Mouse (Mus musculus) liver, embryonic 11.5 days (tissue): ENCODE results near the gene Maml3. TPM values are rescaled to one million over a fixed set of nuclear protein-coding genes. Genes with fewer than 3 reads are reported as not detected.

Source experiments
- ATAC-seq: fragments of 200-750 bp; cut with Nextera tagmentation; replicated peaks from 2 replicates; pipeline ENCODE4 v1.8.0; 2017; ENCODE audit warnings: moderate number of reproducible peaks, mild to moderate bottlenecking, moderate TSS enrichment, moderate library complexity; ENCODE audit not compliant: low FRiP score
- DNase-seq: peaks from one replicate; pipeline ENCODE4 v3.0.0-alpha.2; 2017; ENCODE audit warnings: low spot score
- H3K27ac ChIP-seq: fragments of 300-500 bp; sonication (generic); 2 replicates; pipeline ENCODE4 v1.5.1; 2014; ENCODE audit warnings: mild to moderate bottlenecking, low read depth, low read length, control low read depth
- H3K27me3 ChIP-seq: fragments of 300-500 bp; sonication (generic); replicated peaks from 2 replicates; pipeline ENCODE4 v1.6.1; 2014; ENCODE audit warnings: low read length, mixed read lengths; ENCODE audit not compliant: control insufficient read depth, insufficient read depth
- H3K36me3 ChIP-seq: fragments of 300-500 bp; sonication (generic); 2 replicates; pipeline ENCODE4 v1.6.1; 2014; ENCODE audit warnings: mild to moderate bottlenecking, low read length, moderate library complexity, mixed read lengths; ENCODE audit not compliant: control insufficient read depth, insufficient read depth
- H3K4me1 ChIP-seq: fragments of 300-500 bp; sonication (generic); replicated peaks from 2 replicates; pipeline ENCODE4 v1.6.1; 2014; ENCODE audit warnings: low read length, mixed read lengths; ENCODE audit not compliant: control insufficient read depth, insufficient read depth
- H3K4me2 ChIP-seq: fragments of 300-500 bp; sonication (generic); 2 replicates; pipeline ENCODE4 v1.6.1; 2014; ENCODE audit warnings: mild to moderate bottlenecking, control low read depth, moderate library complexity
- H3K4me3 ChIP-seq: fragments of 300-500 bp; sonication (generic); 2 replicates; pipeline ENCODE4 v1.5.1; 2014; ENCODE audit warnings: low read depth, low read length, control low read depth
- H3K9ac ChIP-seq: fragments of 300-500 bp; sonication (generic); 2 replicates; pipeline ENCODE4 v1.6.1; 2014; ENCODE audit warnings: low read depth, low read length, control low read depth
- H3K9me3 ChIP-seq: fragments of 300-500 bp; sonication (generic); 2 replicates; pipeline ENCODE4 v1.6.1; 2016; ENCODE audit warnings: low read length, inconsistent platforms, mixed read lengths; ENCODE audit not compliant: control insufficient read depth
- WGBS: fragments of 180-500 bp; shearing (Covaris S2); extraction: QIAGEN DNeasy Blood & Tissue Kit; methylation state at CpG from one replicate; pipeline ENCODE4 v1.1.7; 2014; 5-methylcytosine and 5-hydroxymethylcytosine counted together
- polyA plus RNA-seq: library from polyadenylated mRNA; unstranded; fragments of >200 nt; fragmentation: Nextera tagmentation; extraction: Ambion mirVana; gene quantifications from 2 replicates; pipeline ENCODE4 v1.2.1, GENCODE M21; 2014

Maml3 gene
- polyA plus RNA-seq, 1 experiment from 2014 or later, result 3.1 TPM

- Histone ChIP-seq H3K4me2 (no peak overlapping the region), H3K9ac (no peak overlapping the region), H3K9me3 (no peaks in the 10 kb centered on the region), H3K4me1 (peaks cover 15% of the 10 kb centered on the region), H3K36me3 (no peaks in the 10 kb centered on the region), H3K27me3 (no peaks in the 10 kb centered on the region), H3K27ac (no peak overlapping the region), H3K4me3 (no peak overlapping the region)
- WGBS, result 35% methylated on average over 6 of the region's 6 CpGs
- no peak for ATAC-seq
- no peak for DNase-seq
These were observed 95.6 kb downstream of the Maml3 start for GRCm38 (mm10) chr3:52009321-52009720.

GRCm38 (mm10) chr3:52007602-52008252 lies 97.1 kb downstream of the Maml3 start:
- Histone ChIP-seq H3K4me1 (peaks cover 24% of the 10 kb centered on the region), H3K9ac (peak overlapping the region; percentile 51), H3K36me3 (no peaks in the 10 kb centered on the region), H3K9me3 (no peaks in the 10 kb centered on the region), H3K4me3 (peak overlapping the region; percentile 47), H3K4me2 (peak overlapping the region; percentile 76), H3K27ac (no peak overlapping the region; the same call in 1 of the 2 replicates), H3K27me3 (no peaks in the 10 kb centered on the region)
- peak; percentile 56; the same call in 1 of the 2 replicates for ATAC-seq
- under 1% methylated on average over 21 of the region's 21 CpGs for WGBS
- DNase-seq, result peak; percentile 67

GRCm38 (mm10) chr3:52006721-52007330 lies 98.0 kb downstream of the Maml3 start:
- no peaks in the 10 kb centered on the region for H3K9me3 ChIP-seq
- H3K9ac ChIP-seq, result no peak overlapping the region; the same call in 1 of the 2 replicates
- peak overlapping the region; percentile 76 for H3K4me2 ChIP-seq
- no peak overlapping the region for H3K27ac ChIP-seq
- DNase-seq (no peak), ATAC-seq (no peak)
- peak overlapping the region; percentile 47 for H3K4me3 ChIP-seq
- 55% methylated on average over 9 of the region's 9 CpGs for WGBS
- H3K36me3 ChIP-seq, result no peaks in the 10 kb centered on the region
- no peaks in the 10 kb centered on the region for H3K27me3 ChIP-seq
- peaks cover 24% of the 10 kb centered on the region for H3K4me1 ChIP-seq

GRCm38 (mm10) chr3:52003663-52004062 lies 101.2 kb downstream of the Maml3 start:
- H3K36me3 ChIP-seq, result no peaks in the 10 kb centered on the region
- no peak for ATAC-seq
- H3K4me3 ChIP-seq, result no peak overlapping the region
- WGBS, result 82% methylated on average over 6 of the region's 6 CpGs
- no peaks in the 10 kb centered on the region for H3K9me3 ChIP-seq
- H3K4me1 ChIP-seq, result peaks cover 26% of the 10 kb centered on the region
- H3K27me3 ChIP-seq, result no peaks in the 10 kb centered on the region
- H3K9ac ChIP-seq, result no peak overlapping the region
- DNase-seq, result no peak
- H3K4me2 ChIP-seq, result no peak overlapping the region
- H3K27ac ChIP-seq, result no peak overlapping the region

GRCm38 (mm10) chr3:52001518-52001895 lies 103.4 kb downstream of the Maml3 start:
- ATAC-seq (no peak), DNase-seq (no peak)
- H3K27me3 ChIP-seq, result no peaks in the 10 kb centered on the region
- no peak overlapping the region for H3K4me2 ChIP-seq
- peaks cover 26% of the 10 kb centered on the region for H3K4me1 ChIP-seq
- no peaks in the 10 kb centered on the region for H3K36me3 ChIP-seq
- 81% methylated on average over 9 of the region's 9 CpGs for WGBS
- no peaks in the 10 kb centered on the region for H3K9me3 ChIP-seq
- H3K27ac ChIP-seq, result no peak overlapping the region
- no peak overlapping the region for H3K4me3 ChIP-seq
- no peak overlapping the region for H3K9ac ChIP-seq

GRCm38 (mm10) chr3:52000871-52001517 lies 103.9 kb downstream of the Maml3 start:
- Histone ChIP-seq H3K4me1 (peaks cover 25% of the 10 kb centered on the region), H3K4me2 (no peak overlapping the region), H3K9me3 (no peaks in the 10 kb centered on the region), H3K27ac (no peak overlapping the region), H3K36me3 (no peaks in the 10 kb centered on the region), H3K27me3 (no peaks in the 10 kb centered on the region), H3K4me3 (no peak overlapping the region), H3K9ac (no peak overlapping the region)
- WGBS, result 79% methylated on average over 10 of the region's 10 CpGs
- no peak for ATAC-seq
- no peak for DNase-seq

GRCm38 (mm10) chr3:51999671-52000437 lies 105.0 kb downstream of the Maml3 start:
- no peak overlapping the region for H3K4me3 ChIP-seq
- H3K9ac ChIP-seq, result no peak overlapping the region
- peak; percentile 49 for ATAC-seq
- 61% methylated on average over 21 of the region's 21 CpGs for WGBS
- no peaks in the 10 kb centered on the region for H3K9me3 ChIP-seq
- no peaks in the 10 kb centered on the region for H3K27me3 ChIP-seq
- no peak for DNase-seq
- no peak overlapping the region for H3K27ac ChIP-seq
- no peaks in the 10 kb centered on the region for H3K36me3 ChIP-seq
- H3K4me2 ChIP-seq, result peak overlapping the region; percentile 43
- H3K4me1 ChIP-seq, result peaks cover 25% of the 10 kb centered on the region

GRCm38 (mm10) chr3:51998511-51999399 lies 106.1 kb downstream of the Maml3 start:
- Histone ChIP-seq H3K9ac (peak overlapping the region; percentile 46), H3K36me3 (no peaks in the 10 kb centered on the region), H3K27me3 (no peaks in the 10 kb centered on the region), H3K9me3 (no peaks in the 10 kb centered on the region), H3K4me2 (peak overlapping the region; percentile 53), H3K4me3 (no peak overlapping the region), H3K4me1 (peaks cover 25% of the 10 kb centered on the region), H3K27ac (no peak overlapping the region)
- WGBS, result 57% methylated on average over 21 of the region's 21 CpGs
- peak; percentile 72 for ATAC-seq
- no peak for DNase-seq
